Mouse (Mus musculus) liver, adult (tissue): ENCODE data around the gene Shisa9.

ENCODE experiments used
- GATA4 ChIP-seq: IDR thresholded peaks from 2 replicates; pipeline ENCODE4 v1.6.1; 2014; ENCODE audit warnings: mild to moderate bottlenecking, low read length; ENCODE audit not compliant: insufficient replicate concordance

The Shisa9 gene

GRCm38 (mm10) chr16:12020103-12020755 lies 36.3 kb downstream of the Shisa9 start:
- peak; percentile 49; the same call in 1 of the 2 replicates for TF ChIP-seq GATA4

DNA sequence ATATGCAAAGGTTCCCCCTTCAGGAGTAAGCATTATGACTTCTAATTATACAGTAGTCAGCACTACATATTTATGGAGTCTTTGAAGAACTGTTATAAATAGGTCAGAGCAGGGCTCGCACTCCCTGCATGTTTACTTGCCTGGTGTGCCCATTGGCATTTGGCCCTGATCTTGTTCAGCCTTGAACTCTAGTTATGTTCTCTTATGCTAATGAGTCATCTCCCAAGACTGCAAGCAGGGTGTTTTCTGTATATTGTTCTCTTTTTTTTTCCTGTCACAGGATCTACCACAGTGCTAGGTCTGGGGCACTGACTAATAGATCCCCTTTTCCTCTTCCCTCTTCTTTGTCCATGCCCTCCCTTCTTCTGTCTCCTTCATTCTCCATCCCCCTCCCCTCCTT lies 48.5 kb downstream of the Shisa9 start:
- no peak for TF ChIP-seq GATA4

- TF ChIP-seq GATA4, result no peak
Observed at GRCm38 (mm10) chr16:12034868-12035267, 51.0 kb downstream of the Shisa9 start.

DNA sequence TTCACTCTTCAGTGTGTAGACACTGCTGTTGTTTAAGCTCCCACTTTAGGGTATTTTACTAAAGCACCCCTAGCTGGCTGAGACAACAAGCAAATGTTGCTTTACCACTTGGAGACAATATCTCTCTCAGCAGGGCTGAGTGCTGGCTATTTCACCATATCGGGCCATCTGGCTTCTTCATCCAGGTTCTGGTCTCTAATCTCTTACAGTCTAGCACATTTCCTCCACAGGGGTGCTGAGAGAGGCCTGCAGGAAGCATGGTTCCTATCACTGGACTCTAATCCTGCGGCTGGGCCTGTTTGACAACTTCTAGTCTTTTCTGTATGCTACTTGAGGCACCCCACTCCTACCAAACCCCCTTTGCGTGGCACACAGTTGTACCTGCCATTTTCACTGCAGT lies 51.7 kb downstream of the Shisa9 start:
- no peak for TF ChIP-seq GATA4

DNA sequence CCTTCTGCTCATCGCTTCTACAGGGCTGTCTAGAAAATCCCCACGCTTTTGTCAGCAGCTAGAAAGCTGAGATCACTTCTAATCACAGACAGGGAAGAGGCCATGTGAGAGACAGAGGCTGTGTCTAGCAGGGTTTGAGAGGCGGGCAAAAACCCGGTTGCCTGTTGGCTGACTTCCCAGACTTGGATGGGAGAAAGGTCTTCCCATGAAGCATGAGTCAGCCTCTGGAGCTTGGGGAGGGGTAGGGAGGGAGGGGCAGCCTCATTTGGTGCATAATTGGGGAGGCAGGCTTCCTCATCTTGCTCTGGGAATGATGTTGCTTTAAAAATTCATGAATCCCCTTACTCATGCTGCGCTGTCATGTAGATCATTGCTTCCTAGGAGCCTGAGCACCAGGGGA lies 57.0 kb downstream of the Shisa9 start:
- no peak for TF ChIP-seq GATA4

- TF ChIP-seq GATA4, result no peak
Observed at GRCm38 (mm10) chr16:12052051-12052450, 68.1 kb downstream of the Shisa9 start.

GRCm38 (mm10) chr16:12072573-12072972 lies 88.7 kb downstream of the Shisa9 start:
- no peak for TF ChIP-seq GATA4

GRCm38 (mm10) chr16:12076270-12076669 lies 92.4 kb downstream of the Shisa9 start:
- TF ChIP-seq GATA4, result no peak

- TF ChIP-seq GATA4, result no peak
Observed at GRCm38 (mm10) chr16:12076700-12077099, 92.8 kb downstream of the Shisa9 start.

DNA sequence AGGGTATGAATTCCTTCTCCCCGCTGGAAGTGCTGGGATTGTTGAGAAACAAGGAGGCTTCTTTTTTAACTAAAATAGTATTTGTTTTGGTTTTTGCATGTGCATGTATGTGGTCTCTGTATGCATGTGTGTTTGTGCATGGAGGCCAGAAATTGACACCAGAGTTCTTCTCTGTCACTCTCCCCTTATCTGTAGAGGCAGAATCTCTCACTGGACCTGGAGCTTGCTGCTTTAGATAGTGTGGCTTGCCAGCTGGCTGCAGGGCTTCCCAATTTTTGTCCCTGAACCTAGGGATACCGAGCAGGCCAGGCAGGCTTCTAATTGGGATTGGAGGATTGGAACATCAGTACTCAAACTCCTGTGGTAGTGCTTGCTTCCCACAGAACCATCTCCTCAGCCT lies 99.2 kb downstream of the Shisa9 start:
- no peak for TF ChIP-seq GATA4

GRCm38 (mm10) chr16:12090604-12091235 lies 106.8 kb downstream of the Shisa9 start:
- no peak for TF ChIP-seq GATA4

DNA sequence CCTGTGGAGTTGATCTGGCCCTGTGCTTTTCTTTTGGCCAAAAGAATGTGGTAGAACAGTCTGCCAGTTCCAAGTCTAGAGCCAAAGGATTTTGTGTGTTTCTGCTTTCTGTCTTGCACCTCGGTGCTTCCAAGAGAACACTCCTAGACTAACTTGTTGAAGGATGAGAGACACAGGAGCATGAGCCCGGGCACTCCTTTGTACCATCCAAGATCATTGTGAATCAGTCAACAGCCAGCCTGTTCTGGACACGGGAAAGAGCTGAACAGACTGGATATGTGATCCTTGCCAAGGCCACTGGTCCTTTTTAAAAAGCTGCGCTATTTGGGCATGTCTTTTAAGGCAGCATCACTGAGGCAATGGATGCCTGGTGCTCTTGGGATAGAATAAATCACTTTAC lies 109.3 kb downstream of the Shisa9 start:
- TF ChIP-seq GATA4, result no peak

DNA sequence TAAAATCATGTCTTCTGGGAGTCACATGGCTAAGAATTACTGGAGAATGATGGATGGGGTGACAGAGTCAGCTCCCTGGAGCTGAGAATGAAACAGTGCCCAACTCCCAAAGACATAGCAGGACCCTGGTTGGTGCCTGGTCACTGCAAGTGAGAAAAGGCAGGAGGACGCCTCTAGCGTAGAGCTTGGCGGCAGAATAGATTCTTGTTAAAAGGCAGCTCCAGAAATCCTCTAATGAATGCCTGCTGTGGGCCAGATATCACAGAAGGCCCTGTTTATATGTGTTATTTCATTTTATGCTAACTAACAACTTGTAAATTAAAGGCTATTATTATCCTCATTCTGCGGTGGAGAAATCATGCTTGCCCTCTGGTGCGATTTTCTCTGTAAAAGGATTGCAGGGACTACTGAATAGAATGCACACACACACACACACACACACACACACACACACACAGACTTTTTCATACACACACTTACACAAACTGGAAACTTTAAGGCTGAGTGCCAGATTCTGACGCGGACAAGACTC lies 110.9 kb downstream of the Shisa9 start:
- no peak for TF ChIP-seq GATA4

DNA sequence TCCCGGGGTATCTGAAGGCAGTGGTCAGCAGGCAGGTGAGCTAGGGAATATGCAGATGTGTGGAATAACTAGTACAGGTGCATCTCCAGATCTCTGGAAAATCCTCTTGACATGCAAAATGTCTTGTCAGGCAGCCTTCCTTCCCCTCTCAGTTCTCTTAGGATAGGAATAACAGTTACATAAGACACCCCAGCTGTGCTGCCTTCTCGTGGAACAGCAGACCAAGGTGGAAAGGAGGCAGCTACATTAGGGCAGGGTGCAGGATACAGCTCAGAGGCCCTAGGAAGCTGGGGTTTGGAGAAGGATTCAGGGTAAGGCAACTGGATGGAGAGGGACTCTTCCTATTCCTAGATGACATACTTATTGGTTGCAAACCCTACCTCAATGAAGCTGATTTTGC lies 111.5 kb downstream of the Shisa9 start:
- no peak for TF ChIP-seq GATA4

GRCm38 (mm10) chr16:12108436-12108835 lies 124.5 kb downstream of the Shisa9 start:
- no peak for TF ChIP-seq GATA4

DNA sequence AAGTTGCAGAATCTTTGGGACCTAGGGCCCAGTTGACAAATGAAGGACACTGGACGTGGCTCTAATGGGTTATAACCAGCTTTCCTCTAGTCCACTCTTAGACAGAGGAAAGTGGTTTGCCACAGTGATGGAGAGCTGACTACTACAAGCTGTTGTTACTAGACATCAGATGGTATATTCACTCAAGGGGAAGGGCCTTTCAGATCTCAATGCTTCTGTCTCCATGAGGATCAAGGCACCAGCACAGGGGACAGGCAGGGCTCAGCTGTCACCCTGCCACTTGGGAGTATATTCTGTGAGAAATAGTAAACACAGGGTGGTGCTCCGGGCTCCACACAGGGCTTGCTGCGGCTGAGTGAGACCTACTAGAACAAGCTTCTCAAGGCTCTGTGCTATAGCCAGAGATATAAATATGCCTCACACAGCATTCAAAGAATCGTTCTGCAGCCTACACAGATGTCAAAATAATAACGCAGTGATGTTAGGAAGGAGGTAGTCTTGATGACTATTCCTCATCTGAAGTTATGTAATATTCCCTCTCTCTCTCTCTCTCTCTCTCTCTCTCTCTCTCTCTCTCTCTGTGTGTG lies 127.0 kb downstream of the Shisa9 start:
- TF ChIP-seq GATA4, result no peak

- no peak for TF ChIP-seq GATA4
Observed at GRCm38 (mm10) chr16:12114396-12114795, 130.5 kb downstream of the Shisa9 start.
